Mouse (Mus musculus): ENCODE data around the gene Acadvl. TPM values are rescaled to one million over a fixed set of nuclear protein-coding genes. Genes with fewer than 3 reads are reported as not detected.

Gene Acadvl
- total RNA-seq (2021): 100 to 1,000 TPM; 266 to 502 TPM
- long read RNA-seq, experiment 1, transcript Acadvl-202 (20 exons, 2,168 nt): major isoform, 1,021 of 1,116 reads
- long read RNA-seq, experiment 1, transcript Acadvl-201 (19 exons, 2,020 nt): minor isoform, 5 of 1,116 reads
- long read RNA-seq, experiment 1, partial matches to known transcripts: 59 of 1,116 reads
- long read RNA-seq, experiment 1, other reads (novel, unspliced or antisense): 30 of 1,116 reads
- long read RNA-seq, experiment 2, transcript Acadvl-202 (20 exons, 2,168 nt): major isoform, 937 of 1,040 reads
- long read RNA-seq, experiment 2, transcript Acadvl-201 (19 exons, 2,020 nt): minor isoform, 8 of 1,040 reads
- long read RNA-seq, experiment 2, partial matches to known transcripts: 39 of 1,040 reads
- long read RNA-seq, experiment 2, other reads (novel, unspliced or antisense): 56 of 1,040 reads

GRCm38 (mm10) chr11:70014880-70015558 is at the start of gene Acadvl:
Acadvl (minus strand) TSS chr11:70015411.
- Histone ChIP-seq H3K27ac (peak within 1 kb of the TSS; percentile 95), H3K4me3 (peak within 1 kb of the TSS; percentile 91)
- TF ChIP-seq CTCF (IDR thresholded peaks at IDR 0.05): peak; percentile 49
- DNase-seq: peak; percentile 95
- intact Hi-C loops (cut with DNase I): no loop called here

- TF ChIP-seq CTCF (IDR thresholded peaks at IDR 0.05): no peak
Observed at GRCm38 (mm10) chr11:70063053-70063452, 47.8 kb upstream of the Acadvl start.

GRCm38 (mm10) chr11:70059930-70060329 is 44.7 kb upstream of the Acadvl start:
- Histone ChIP-seq H3K27ac (no peak overlapping the region), H3K4me3 (no peak overlapping the region)
- TF ChIP-seq CTCF (IDR thresholded peaks at IDR 0.05): no peak
- intact Hi-C loops (cut with DNase I): no loop called here
- no peak for DNase-seq

More at GRCm38 (mm10) chr11:70063053-70063452, 47.8 kb upstream of the Acadvl start:
- intact Hi-C loops (cut with DNase I): no loop called here
- no peak for DNase-seq
- Histone ChIP-seq H3K4me3 (no peak overlapping the region), H3K27ac (no peak overlapping the region)

- DNase-seq: no peak
- Histone ChIP-seq H3K4me3 (no peak overlapping the region), H3K27ac (no peak overlapping the region)
- TF ChIP-seq CTCF (IDR thresholded peaks at IDR 0.05): no peak
- intact Hi-C loops (cut with DNase I): no loop called here
Observed at GRCm38 (mm10) chr11:70057805-70058204, 42.6 kb upstream of the Acadvl start.

- peak; percentile 91 for TF ChIP-seq CTCF (IDR thresholded peaks at IDR 0.05)
- H3K4me3 ChIP-seq: 0 out of 2 replicates have a peak overlapping the region, but pooled peaks have one; percentile 32
- no peak overlapping the region for H3K27ac ChIP-seq
- intact Hi-C loops (cut with DNase I): loop anchor here (2.0 kb wide), 1 partner anchor 157 kb away; the partner anchor contains the start of gene Slc16a11
- DNase-seq: peak; percentile 73
Observed at GRCm38 (mm10) chr11:70055618-70056214, 40.5 kb upstream of the Acadvl start.

- TF ChIP-seq CTCF (IDR thresholded peaks at IDR 0.05): no peak
- intact Hi-C loops (cut with DNase I): loop anchor here (2.0 kb wide), 1 partner anchor 159 kb away; the partner anchor contains the start of gene Slc16a11
Observed at GRCm38 (mm10) chr11:70053898-70054570, 38.8 kb upstream of the Acadvl start, which contains the start of gene Asgr1. Asgr1 (plus strand) TSS chr11:70054085.

GRCm38 (mm10) chr11:70053156-70053555 is 37.9 kb upstream of the Acadvl start:
- no peak for DNase-seq
- H3K4me3 ChIP-seq: no peak overlapping the region
- intact Hi-C loops (cut with DNase I): no loop called here
- TF ChIP-seq CTCF (IDR thresholded peaks at IDR 0.05): no peak
- no peak overlapping the region for H3K27ac ChIP-seq

More at GRCm38 (mm10) chr11:70053898-70054570, 38.8 kb upstream of the Acadvl start, which contains the start of gene Asgr1:
- H3K4me3 ChIP-seq: no peak within 1 kb of the TSS
- H3K27ac ChIP-seq: no peak within 1 kb of the TSS
- DNase-seq: no peak

- DNase-seq: no peak
- intact Hi-C loops (cut with DNase I): no loop called here
- no peak overlapping the region for H3K4me3 ChIP-seq
- TF ChIP-seq CTCF (IDR thresholded peaks at IDR 0.05): peak; percentile 51
- H3K27ac ChIP-seq: no peak overlapping the region
Observed at GRCm38 (mm10) chr11:70049816-70050215, 34.6 kb upstream of the Acadvl start.

- Histone ChIP-seq H3K27ac (no peak overlapping the region), H3K4me3 (no peak overlapping the region)
- intact Hi-C loops (cut with DNase I): no loop called here
- DNase-seq: no peak
- TF ChIP-seq CTCF (IDR thresholded peaks at IDR 0.05): no peak
Observed at GRCm38 (mm10) chr11:70049366-70049765, 34.2 kb upstream of the Acadvl start.

- no peak for TF ChIP-seq CTCF (IDR thresholded peaks at IDR 0.05)
- Histone ChIP-seq H3K27ac (no peak overlapping the region), H3K4me3 (no peak overlapping the region)
- intact Hi-C loops (cut with DNase I): no loop called here
- no peak for DNase-seq
Observed at GRCm38 (mm10) chr11:70045435-70045834, 30.2 kb upstream of the Acadvl start.

GRCm38 (mm10) chr11:70043665-70044064 is 28.5 kb upstream of the Acadvl start:
- TF ChIP-seq CTCF (IDR thresholded peaks at IDR 0.05): no peak
- intact Hi-C loops (cut with DNase I): no loop called here
- DNase-seq: no peak
- H3K4me3 ChIP-seq: no peak overlapping the region
- no peak overlapping the region for H3K27ac ChIP-seq

Measured in gastrocnemius, adult 2 months (tissue).